Mouse (Mus musculus) intestine, embryonic 15.5 days (tissue): Measurements from ENCODE around the gene Fndc4. TPM values are rescaled to one million over a fixed set of nuclear protein-coding genes. Genes with fewer than 3 reads are reported as not detected.

Experiments
- ATAC-seq: fragments of 200-750 bp; cut with Nextera tagmentation; 2 replicates; pipeline ENCODE4 v1.8.0; 2017; ENCODE audit warnings: moderate TSS enrichment, moderate library complexity
- H3K27ac ChIP-seq: fragments of 300-500 bp; sonication (generic); 2 replicates; pipeline ENCODE4 v1.5.1; 2015; ENCODE audit warnings: mild to moderate bottlenecking, inconsistent platforms
- H3K27me3 ChIP-seq: fragments of 300-500 bp; sonication (generic); replicated peaks from 2 replicates; pipeline ENCODE4 v1.6.1; 2015; ENCODE audit warnings: inconsistent platforms
- H3K36me3 ChIP-seq: fragments of 300-500 bp; sonication (generic); 2 replicates; pipeline ENCODE4 v1.6.1; 2015; ENCODE audit warnings: inconsistent platforms
- H3K4me1 ChIP-seq: fragments of 300-500 bp; sonication (generic); replicated peaks from 2 replicates; pipeline ENCODE4 v1.6.1; 2015; ENCODE audit warnings: inconsistent platforms
- H3K4me2 ChIP-seq: fragments of 300-500 bp; sonication (generic); replicated peaks from 2 replicates; pipeline ENCODE4 v1.6.1; 2015; ENCODE audit warnings: mild to moderate bottlenecking, inconsistent platforms
- H3K4me3 ChIP-seq: fragments of 300-500 bp; sonication (generic); replicated peaks from 2 replicates; pipeline ENCODE4 v1.5.1; 2015; ENCODE audit warnings: inconsistent platforms
- H3K9ac ChIP-seq: fragments of 300-500 bp; sonication (generic); 2 replicates; pipeline ENCODE4 v1.6.1; 2015; ENCODE audit warnings: inconsistent platforms
- H3K9me3 ChIP-seq: fragments of 300-500 bp; sonication (generic); 2 replicates; pipeline ENCODE4 v1.6.1; 2016; ENCODE audit warnings: inconsistent platforms
- WGBS: fragments of 180-500 bp; shearing (Covaris S2); methylation state at CpG from one replicate; pipeline ENCODE4 v1.1.7; 2015; 5-methylcytosine and 5-hydroxymethylcytosine counted together
- polyA plus RNA-seq: library from polyadenylated mRNA; unstranded; fragments of >200 nt; fragmentation: Nextera tagmentation; extraction: Ambion mirVana; gene quantifications from 2 replicates; pipeline ENCODE4 v1.2.1, GENCODE M21; 2015

The Fndc4 gene
- polyA plus RNA-seq, 1 experiment from 2014 or later = 27.9 TPM

DNA sequence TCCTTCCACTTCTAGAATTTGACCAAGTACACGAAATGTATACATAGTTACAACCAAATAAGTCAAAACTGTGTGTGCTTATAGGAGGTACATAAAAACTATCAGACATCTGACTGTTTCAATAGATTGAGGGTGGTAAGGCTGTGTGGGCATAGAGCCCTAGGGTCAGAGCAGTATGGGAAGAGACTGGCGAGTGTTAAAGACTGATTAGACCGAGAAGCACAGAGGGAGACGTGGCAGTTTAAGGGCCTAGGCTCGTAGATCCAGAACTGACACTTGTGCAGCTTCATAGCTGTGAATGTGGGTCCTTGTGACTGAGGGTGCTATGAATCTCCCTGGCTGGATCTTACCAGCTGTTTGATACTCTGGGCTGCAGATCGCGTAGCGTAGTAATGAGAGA lies 41.0 kb downstream of the Fndc4 start:
- H3K9ac ChIP-seq = no peak overlapping the region
- ATAC-seq = no peak
- H3K27ac ChIP-seq = peak overlapping the region; percentile 56; the same call in 1 of the 2 replicates
- H3K4me2 ChIP-seq = peak overlapping the region; percentile 59; the same call in 1 of the 2 replicates
- no peaks in the 10 kb centered on the region for H3K27me3 ChIP-seq
- no peaks in the 10 kb centered on the region for H3K9me3 ChIP-seq
- 81% methylated on average over 8 of the region's 8 CpGs for WGBS
- H3K4me3 ChIP-seq = no peak overlapping the region
- H3K4me1 ChIP-seq = peaks cover 16% of the 10 kb centered on the region
- peaks cover 29% of the 10 kb centered on the region for H3K36me3 ChIP-seq

- Histone ChIP-seq H3K9me3 (no peaks in the 10 kb centered on the region), H3K36me3 (peaks cover 29% of the 10 kb centered on the region), H3K27ac (peak overlapping the region; percentile 56), H3K27me3 (no peaks in the 10 kb centered on the region), H3K9ac (no peak overlapping the region), H3K4me2 (peak overlapping the region; percentile 59), H3K4me3 (no peak overlapping the region), H3K4me1 (peaks cover 16% of the 10 kb centered on the region)
- peak; percentile 52 for ATAC-seq
- 55% methylated on average over 7 of the region's 7 CpGs for WGBS
Measured at GRCm38 (mm10) chr5:31254452-31254851, 41.4 kb downstream of the Fndc4 start.

- Histone ChIP-seq H3K36me3 (peaks cover 26% of the 10 kb centered on the region), H3K9me3 (no peaks in the 10 kb centered on the region), H3K27me3 (no peaks in the 10 kb centered on the region), H3K27ac (peak overlapping the region; percentile 41), H3K4me1 (peaks cover 16% of the 10 kb centered on the region), H3K4me3 (no peak overlapping the region), H3K9ac (no peak overlapping the region), H3K4me2 (peak overlapping the region; percentile 59)
- no peak for ATAC-seq
- 93% methylated on average over 8 of the region's 8 CpGs for WGBS
Measured at GRCm38 (mm10) chr5:31253806-31254205, 42.1 kb downstream of the Fndc4 start.

GRCm38 (mm10) chr5:31252795-31253545 lies 42.9 kb downstream of the Fndc4 start:
- H3K4me1 ChIP-seq = peaks cover 16% of the 10 kb centered on the region
- H3K36me3 ChIP-seq = peaks cover 32% of the 10 kb centered on the region
- H3K4me2 ChIP-seq = peak overlapping the region; percentile 59
- peak overlapping the region; percentile 86; the same call in 1 of the 2 replicates for H3K27ac ChIP-seq
- WGBS = 65% methylated on average over 16 of the region's 16 CpGs
- H3K27me3 ChIP-seq = no peaks in the 10 kb centered on the region
- peak overlapping the region; percentile 44 for H3K4me3 ChIP-seq
- no peak for ATAC-seq
- no peaks in the 10 kb centered on the region for H3K9me3 ChIP-seq
- H3K9ac ChIP-seq = peak overlapping the region; percentile 44

DNA sequence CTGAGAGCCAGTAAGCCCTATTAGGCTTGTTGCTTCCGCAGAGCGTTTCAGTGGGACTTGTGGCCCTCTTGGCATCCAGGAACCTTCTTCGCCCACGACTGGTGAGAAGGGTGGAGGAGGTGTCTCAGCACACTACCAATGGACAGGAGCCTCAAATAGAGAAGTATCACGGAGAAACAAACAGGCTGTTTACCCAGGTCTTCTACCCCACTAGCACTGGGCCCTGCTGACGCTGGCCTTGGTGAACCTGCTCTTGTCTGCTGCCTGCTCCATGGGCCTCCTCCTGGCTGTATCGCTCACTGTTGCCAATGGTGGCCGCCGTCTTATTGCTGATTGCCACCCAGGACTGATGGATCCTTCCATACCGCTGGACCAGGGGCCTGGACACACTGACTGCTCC lies 43.7 kb downstream of the Fndc4 start:
- Histone ChIP-seq H3K27ac (peak overlapping the region; percentile 86), H3K9ac (peak overlapping the region; percentile 44), H3K4me2 (peak overlapping the region; percentile 59), H3K9me3 (no peaks in the 10 kb centered on the region), H3K36me3 (peaks cover 35% of the 10 kb centered on the region), H3K27me3 (no peaks in the 10 kb centered on the region), H3K4me1 (peaks cover 16% of the 10 kb centered on the region), H3K4me3 (peak overlapping the region; percentile 44)
- 45% methylated on average over 10 of the region's 10 CpGs for WGBS
- 0 out of 2 replicates have a peak, but pooled peaks have one; percentile 1 for ATAC-seq

DNA sequence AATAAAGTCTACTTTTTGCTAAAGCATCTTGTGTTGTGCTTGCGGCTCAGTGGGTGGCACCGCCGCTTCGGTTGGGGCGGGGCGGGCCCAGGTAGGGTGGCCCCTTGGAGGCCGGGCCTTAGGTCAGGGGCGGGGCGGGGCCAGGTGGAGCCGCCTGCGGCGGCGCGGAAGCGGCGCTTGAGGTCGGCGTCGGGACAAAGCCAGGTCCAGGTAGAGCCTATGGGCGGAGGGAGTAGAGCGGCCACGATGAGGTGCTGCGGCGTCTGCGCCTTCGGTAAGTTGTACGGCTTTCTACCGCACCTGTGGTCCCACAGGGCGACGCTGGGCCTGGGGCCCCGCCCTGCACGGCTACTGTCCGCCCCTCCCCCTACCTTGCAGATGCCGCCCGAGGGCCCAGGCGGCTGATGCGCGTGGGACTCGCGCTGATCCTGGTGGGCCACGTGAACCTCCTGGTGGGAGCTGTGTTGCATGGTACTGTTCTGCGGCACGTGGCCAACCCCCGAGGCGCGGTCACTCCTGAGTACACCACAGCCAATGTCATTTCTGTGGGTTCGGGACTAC lies 44.3 kb downstream of the Fndc4 start, which contains the start of gene Krtcap3:
Gene Krtcap3 (plus strand): TSS at position 151 of the 561 bp plus-strand sequence.
- H3K27me3 ChIP-seq = no peaks in the 10 kb centered on the region
- peak within 1 kb of the TSS; percentile 86 for H3K27ac ChIP-seq
- peaks cover 16% of the 10 kb centered on the region for H3K4me1 ChIP-seq
- H3K36me3 ChIP-seq = peaks cover 35% of the 10 kb centered on the region
- WGBS = 12% methylated on average over 47 of the region's 47 CpGs
- H3K9me3 ChIP-seq = no peaks in the 10 kb centered on the region
- H3K4me3 ChIP-seq = peak within 1 kb of the TSS; percentile 44
- ATAC-seq = peak; percentile 93
- peak within 1 kb of the TSS; percentile 59 for H3K4me2 ChIP-seq
- peak within 1 kb of the TSS; percentile 44 for H3K9ac ChIP-seq

- Histone ChIP-seq H3K4me1 (peaks cover 16% of the 10 kb centered on the region), H3K4me2 (no peak overlapping the region), H3K27ac (no peak overlapping the region), H3K36me3 (peaks cover 39% of the 10 kb centered on the region), H3K4me3 (no peak overlapping the region), H3K9me3 (no peaks in the 10 kb centered on the region), H3K27me3 (no peaks in the 10 kb centered on the region), H3K9ac (no peak overlapping the region)
- ATAC-seq = no peak
- 52% methylated on average over 4 of the region's 4 CpGs for WGBS
Measured at GRCm38 (mm10) chr5:31250716-31251115, 45.2 kb downstream of the Fndc4 start.

Other genes starting within 250 kb of the Fndc4 start
- gene Atraid, start 247.8 kb downstream of the Fndc4 start, polyA plus RNA-seq = 164 and 171 TPM in 2 replicates
- 12.8 and 15.1 TPM in 2 replicates for gene Slc5a6, start 247.2 kb downstream of the Fndc4 start, polyA plus RNA-seq
- gene Cad, start 241.3 kb downstream of the Fndc4 start, polyA plus RNA-seq = 24.2 and 25.2 TPM in 2 replicates
- gene Dnajc5g, start 189.8 kb downstream of the Fndc4 start, polyA plus RNA-seq = not detected in 2 replicates
- 0.26 and 0.34 TPM in 2 replicates for gene Slc30a3, start 187.8 kb downstream of the Fndc4 start, polyA plus RNA-seq
- gene Trim54, start 179.4 kb downstream of the Fndc4 start, polyA plus RNA-seq = not detected in 2 replicates
- not detected in 2 replicates for gene Ucn, start 157.3 kb downstream of the Fndc4 start, polyA plus RNA-seq
- gene Mpv17, start 141.8 kb downstream of the Fndc4 start, polyA plus RNA-seq = 57.1 and 67.9 TPM in 2 replicates
- gene Gm29609, start 116.2 kb downstream of the Fndc4 start, polyA plus RNA-seq = 2.1 and 2.4 TPM in 2 replicates
- 56.6 and 63.4 TPM in 2 replicates for gene Gtf3c2, start 115.9 kb downstream of the Fndc4 start, polyA plus RNA-seq
- gene Snx17, start 102.9 kb downstream of the Fndc4 start, polyA plus RNA-seq = 131 and 136 TPM in 2 replicates
- gene Eif2b4, start 102.7 kb downstream of the Fndc4 start, polyA plus RNA-seq = 58.0 and 67.3 TPM in 2 replicates
- 8.1 and 8.8 TPM in 2 replicates for gene Zfp513, start 93.8 kb downstream of the Fndc4 start, polyA plus RNA-seq
- gene Ppm1g, start 75.4 kb downstream of the Fndc4 start, polyA plus RNA-seq = 124 and 132 TPM in 2 replicates
- 133 and 136 TPM in 2 replicates for gene Nrbp1, start 55.2 kb downstream of the Fndc4 start, polyA plus RNA-seq
- gene Gm9970, start 54.8 kb downstream of the Fndc4 start, polyA plus RNA-seq = 0.33 TPM in 1 of 2 replicates, not detected in the other
- gene Krtcap3, start 44.4 kb downstream of the Fndc4 start, polyA plus RNA-seq = 66.8 and 70.0 TPM in 2 replicates
- gene Ift172, start 5.0 kb downstream of the Fndc4 start, polyA plus RNA-seq = 20.1 and 21.4 TPM in 2 replicates
- 0.52 and 0.54 TPM in 2 replicates for gene Gckr, start 1.4 kb upstream of the Fndc4 start, polyA plus RNA-seq
- gene Zfp512, start 156.4 kb upstream of the Fndc4 start, polyA plus RNA-seq = 37.6 and 40.1 TPM in 2 replicates
- gene 4930548H24Rik, start 189.7 kb upstream of the Fndc4 start, polyA plus RNA-seq = not detected in 2 replicates
- 47.9 and 54.5 TPM in 2 replicates for gene Gpn1, start 198.7 kb upstream of the Fndc4 start, polyA plus RNA-seq
- 25.5 and 27.8 TPM in 2 replicates for gene Slc4a1ap, start 230.9 kb upstream of the Fndc4 start, polyA plus RNA-seq
- gene Supt7l, start 231.7 kb upstream of the Fndc4 start, polyA plus RNA-seq = 18.1 TPM in 2 replicates